Mouse (Mus musculus): ENCODE measurements at regions not wholly inside any gene's neighbourhood (a gene's known extent, or its start where the extent isn't known, plus 50 kb on each side); places are given as distances from the start of the nearest gene placed in this dataset.

GRCm38 (mm10) chr16:24129701-24130100 is 141.0 kb upstream of the Bcl6 start:
- TF ChIP-seq CTCF (IDR thresholded peaks at IDR 0.05; ENCODE audit: extremely low read depth, insufficient read depth, insufficient read length, insufficient replicate concordance) (no peak), POLR2A (IDR thresholded peaks at IDR 0.05; ENCODE audit: low read depth, low read length) (no peak)

Measured in spleen, adult 2 months (tissue).